Mouse (Mus musculus): ENCODE measurements around the gene Ddx58. TPM values are rescaled to one million over a fixed set of nuclear protein-coding genes. Genes with fewer than 3 reads are reported as not detected.

Ddx58 gene
- polyA plus RNA-seq, 1 experiment from 2014 or later = 3.2 TPM

DNA sequence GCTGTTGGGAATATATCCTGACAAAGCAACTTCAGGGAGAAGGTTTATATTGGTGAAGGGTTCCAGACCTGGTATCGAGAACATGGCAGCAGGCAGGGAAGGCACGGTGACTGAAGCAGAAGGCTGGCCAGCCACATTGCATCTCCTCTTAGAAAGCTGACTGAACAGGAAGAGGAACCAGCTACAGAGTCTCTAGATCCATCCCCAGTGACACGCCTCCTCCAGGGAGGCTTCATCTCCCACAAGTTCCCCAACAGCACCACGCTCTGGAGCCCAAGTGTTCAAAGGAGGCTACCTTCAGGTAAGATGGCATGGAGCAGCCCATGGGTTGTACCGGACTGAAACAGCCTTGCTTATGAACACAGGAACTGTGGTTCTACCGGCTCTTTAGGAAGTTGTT is 37.4 kb downstream of the Ddx58 start:
- H3K4me2 ChIP-seq (replicated peaks) = no peak overlapping the region
- no peak for ATAC-seq (replicated peaks)
- WGBS = 90% methylated on average over 6 of the region's 6 CpGs

DNA sequence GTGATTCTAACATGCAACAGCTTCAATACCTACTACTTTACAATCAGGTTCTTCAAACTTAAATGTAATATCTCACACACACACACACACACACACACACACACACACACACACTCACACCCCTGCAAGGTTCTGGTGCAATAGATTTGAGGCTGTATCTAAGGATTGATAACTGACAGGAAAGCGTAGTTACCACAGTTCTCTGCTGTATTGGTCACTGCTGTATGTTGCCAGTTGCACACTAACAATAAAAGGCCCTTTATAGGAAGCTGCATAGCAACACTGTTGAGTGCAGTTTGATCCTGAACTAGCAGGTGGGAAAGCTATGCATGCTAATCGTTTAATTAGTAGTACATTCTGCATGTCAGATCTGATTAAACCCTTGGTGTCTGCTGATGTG is 44.3 kb downstream of the Ddx58 start:
- no peak overlapping the region for H3K4me3 ChIP-seq
- H3K27me3 ChIP-seq = no peaks in the 10 kb centered on the region
- no peak overlapping the region for H3K9ac ChIP-seq (replicated peaks)
- 88% methylated on average over 2 of the region's 2 CpGs for WGBS
- no peak for ATAC-seq (replicated peaks)
- H3K36me3 ChIP-seq = peaks cover 45% of the 10 kb centered on the region
- H3K4me2 ChIP-seq (replicated peaks) = no peak overlapping the region
- no peaks in the 10 kb centered on the region for H3K9me3 ChIP-seq
- no peak overlapping the region for H3K27ac ChIP-seq (replicated peaks)
- no peaks in the 10 kb centered on the region for H3K4me1 ChIP-seq

More for the DNA sequence above, 37.4 kb downstream of the Ddx58 start:
- H3K27ac ChIP-seq (replicated peaks) = no peak overlapping the region
- peaks cover 20% of the 10 kb centered on the region for H3K36me3 ChIP-seq
- H3K9me3 ChIP-seq = no peaks in the 10 kb centered on the region
- H3K4me3 ChIP-seq = no peak overlapping the region
- no peaks in the 10 kb centered on the region for H3K4me1 ChIP-seq
- H3K27me3 ChIP-seq = no peaks in the 10 kb centered on the region
- no peak overlapping the region for H3K9ac ChIP-seq (replicated peaks)

GRCm38 (mm10) chr4:40193461-40193860 is 46.2 kb downstream of the Ddx58 start:
- Histone ChIP-seq H3K4me2 (replicated peaks) (no peak overlapping the region), H3K36me3 (peaks cover 54% of the 10 kb centered on the region), H3K9ac (replicated peaks) (no peak overlapping the region), H3K27me3 (no peaks in the 10 kb centered on the region), H3K27ac (replicated peaks) (no peak overlapping the region), H3K4me1 (no peaks in the 10 kb centered on the region), H3K4me3 (no peak overlapping the region), H3K9me3 (no peaks in the 10 kb centered on the region)
- no peak for ATAC-seq (replicated peaks)
- 60% methylated on average over 9 of the region's 9 CpGs for WGBS

DNA sequence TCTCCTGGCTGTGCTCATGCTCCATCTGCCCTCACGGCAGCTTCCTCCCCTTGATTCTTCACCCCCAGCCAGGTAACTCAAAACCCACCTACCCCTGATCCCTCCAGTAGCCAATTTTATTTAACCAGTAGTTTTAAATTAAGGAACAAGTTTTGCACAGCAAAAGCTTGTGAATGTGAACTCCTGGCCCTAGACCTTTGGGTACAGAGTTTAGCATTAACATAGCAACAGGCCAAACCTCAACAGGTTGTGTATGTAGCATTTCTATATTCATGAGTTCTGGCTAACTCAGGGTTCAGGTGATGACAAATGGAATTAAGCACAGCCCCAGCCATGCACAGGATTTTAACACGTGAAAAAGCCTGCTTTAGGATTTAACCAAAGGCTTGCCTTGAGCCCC is 47.4 kb downstream of the Ddx58 start:
- Histone ChIP-seq H3K36me3 (peaks cover 58% of the 10 kb centered on the region), H3K4me3 (no peak overlapping the region), H3K4me2 (replicated peaks) (no peak overlapping the region), H3K27ac (replicated peaks) (no peak overlapping the region), H3K9me3 (no peaks in the 10 kb centered on the region), H3K27me3 (no peaks in the 10 kb centered on the region), H3K4me1 (no peaks in the 10 kb centered on the region), H3K9ac (replicated peaks) (no peak overlapping the region)
- WGBS = 79% methylated on average over 2 of the region's 2 CpGs
- ATAC-seq (replicated peaks) = no peak

DNA sequence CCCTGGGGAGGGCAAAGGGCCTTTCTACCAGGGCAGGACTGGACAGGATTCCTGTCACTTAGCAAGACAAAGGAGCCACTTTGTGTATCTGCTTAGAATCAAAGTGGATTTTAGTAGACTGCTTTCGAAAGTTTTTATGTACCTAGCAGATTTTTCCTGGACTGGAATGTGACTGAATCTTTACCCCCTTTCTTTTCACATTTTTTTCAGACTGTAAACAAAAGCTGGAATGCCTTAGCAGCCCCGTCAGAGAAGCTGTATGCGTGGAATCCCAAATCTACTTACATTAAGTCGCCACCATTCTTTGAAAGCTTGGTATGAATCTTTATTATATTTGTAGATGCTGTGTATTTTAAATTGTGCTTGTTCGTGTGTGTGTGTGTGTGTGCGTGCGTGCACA is 51.7 kb downstream of the Ddx58 start:
- Histone ChIP-seq H3K9ac (replicated peaks) (no peak overlapping the region), H3K27me3 (no peaks in the 10 kb centered on the region), H3K9me3 (no peaks in the 10 kb centered on the region), H3K4me2 (replicated peaks) (no peak overlapping the region), H3K4me3 (no peak overlapping the region), H3K36me3 (peaks cover 68% of the 10 kb centered on the region), H3K4me1 (no peaks in the 10 kb centered on the region), H3K27ac (replicated peaks) (no peak overlapping the region)
- no peak for ATAC-seq (replicated peaks)
- 87% methylated on average over 7 of the region's 7 CpGs for WGBS

GRCm38 (mm10) chr4:40184470-40184869 is 55.2 kb downstream of the Ddx58 start:
- Histone ChIP-seq H3K4me1 (no peaks in the 10 kb centered on the region), H3K27ac (replicated peaks) (no peak overlapping the region), H3K4me2 (replicated peaks) (no peak overlapping the region), H3K9me3 (no peaks in the 10 kb centered on the region), H3K9ac (replicated peaks) (no peak overlapping the region), H3K4me3 (no peak overlapping the region), H3K36me3 (peaks cover 79% of the 10 kb centered on the region), H3K27me3 (no peaks in the 10 kb centered on the region)
- no peak for ATAC-seq (replicated peaks)
- WGBS = 83% methylated on average over 5 of the region's 5 CpGs

DNA sequence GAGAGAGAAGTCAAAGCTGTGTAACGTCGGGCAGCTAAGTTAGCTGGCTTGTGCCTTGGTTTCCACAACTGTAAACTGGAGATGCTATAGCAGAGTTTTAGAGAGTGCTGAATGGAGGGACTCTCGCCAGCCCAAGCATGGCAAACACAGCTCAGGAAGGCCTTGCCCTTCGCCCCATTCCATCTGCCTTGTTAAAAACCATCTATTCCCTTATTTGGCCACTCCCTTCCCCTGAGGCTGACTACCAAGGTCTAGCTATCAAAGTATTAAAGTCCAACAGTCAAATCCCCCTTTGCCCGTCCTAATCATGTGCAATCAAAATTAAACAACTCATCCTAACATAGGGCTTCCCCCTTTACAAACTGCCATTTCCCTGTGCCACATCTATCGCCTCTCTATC is 55.8 kb downstream of the Ddx58 start:
- Histone ChIP-seq H3K9me3 (no peaks in the 10 kb centered on the region), H3K4me2 (replicated peaks) (no peak overlapping the region), H3K27ac (replicated peaks) (no peak overlapping the region), H3K9ac (replicated peaks) (no peak overlapping the region), H3K36me3 (peaks cover 72% of the 10 kb centered on the region), H3K4me3 (no peak overlapping the region), H3K4me1 (no peaks in the 10 kb centered on the region), H3K27me3 (no peaks in the 10 kb centered on the region)
- whole genome bisulfite sequencing = 91% methylated on average over 6 of the region's 6 CpGs
- no peak for ATAC-seq (replicated peaks)

- WGBS = 36% methylated on average over 14 of the region's 14 CpGs
Measured at GRCm38 (mm10) chr4:40182651-40183320, 56.8 kb downstream of the Ddx58 start.

DNA sequence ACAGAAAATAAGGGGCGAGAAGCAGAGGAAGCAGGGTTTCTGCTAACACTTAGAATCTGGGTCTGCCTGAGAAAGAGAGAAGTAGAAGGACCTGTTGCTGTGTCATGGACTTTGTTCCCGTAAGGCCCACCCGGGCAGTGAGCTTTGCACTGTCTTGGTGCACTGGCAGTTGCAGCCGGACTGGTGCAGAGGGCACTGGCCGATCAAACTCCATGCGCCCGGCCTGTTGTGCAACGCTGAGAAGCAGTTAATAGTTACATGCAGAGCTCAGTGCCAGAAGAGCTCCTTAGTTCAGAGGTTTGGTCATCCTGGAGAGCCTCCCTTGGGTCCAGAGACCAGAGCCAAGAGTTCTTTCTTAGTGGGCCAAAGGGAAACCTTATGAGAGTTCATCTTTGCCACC is 57.9 kb downstream of the Ddx58 start:
- no peak overlapping the region for H3K4me2 ChIP-seq (replicated peaks)
- H3K36me3 ChIP-seq = peaks cover 58% of the 10 kb centered on the region
- H3K27me3 ChIP-seq = no peaks in the 10 kb centered on the region
- WGBS = 96% methylated on average over 8 of the region's 8 CpGs
- H3K4me3 ChIP-seq = no peak overlapping the region
- ATAC-seq (replicated peaks) = no peak
- no peak overlapping the region for H3K27ac ChIP-seq (replicated peaks)
- H3K4me1 ChIP-seq = no peaks in the 10 kb centered on the region
- H3K9me3 ChIP-seq = no peaks in the 10 kb centered on the region
- no peak overlapping the region for H3K9ac ChIP-seq (replicated peaks)

More at GRCm38 (mm10) chr4:40182651-40183320, 56.8 kb downstream of the Ddx58 start:
- H3K9ac ChIP-seq (replicated peaks) = no peak overlapping the region
- ATAC-seq (replicated peaks) = peak; percentile 54
- no peak overlapping the region for H3K27ac ChIP-seq (replicated peaks)
- H3K4me1 ChIP-seq = no peaks in the 10 kb centered on the region
- peaks cover 67% of the 10 kb centered on the region for H3K36me3 ChIP-seq
- no peaks in the 10 kb centered on the region for H3K9me3 ChIP-seq
- no peak overlapping the region for H3K4me2 ChIP-seq (replicated peaks)
- H3K4me3 ChIP-seq = no peak overlapping the region
- H3K27me3 ChIP-seq = no peaks in the 10 kb centered on the region

GRCm38 (mm10) chr4:40180046-40180445 is 59.6 kb downstream of the Ddx58 start:
- no peak for ATAC-seq (replicated peaks)
- no peak overlapping the region for H3K4me3 ChIP-seq
- 94% methylated on average over 6 of the region's 6 CpGs for WGBS
- H3K9me3 ChIP-seq = no peaks in the 10 kb centered on the region
- H3K27me3 ChIP-seq = no peaks in the 10 kb centered on the region
- H3K27ac ChIP-seq (replicated peaks) = no peak overlapping the region
- H3K4me2 ChIP-seq (replicated peaks) = no peak overlapping the region
- H3K4me1 ChIP-seq = no peaks in the 10 kb centered on the region
- H3K9ac ChIP-seq (replicated peaks) = no peak overlapping the region
- peaks cover 53% of the 10 kb centered on the region for H3K36me3 ChIP-seq

- H3K36me3 ChIP-seq = peaks cover 44% of the 10 kb centered on the region
- H3K4me3 ChIP-seq = no peak overlapping the region
- H3K9ac ChIP-seq (replicated peaks) = no peak overlapping the region
- WGBS = 83% methylated on average over 17 of the region's 17 CpGs
- no peaks in the 10 kb centered on the region for H3K4me1 ChIP-seq
- H3K9me3 ChIP-seq = no peaks in the 10 kb centered on the region
- no peak overlapping the region for H3K4me2 ChIP-seq (replicated peaks)
- no peak overlapping the region for H3K27ac ChIP-seq (replicated peaks)
- no peak for ATAC-seq (replicated peaks)
- H3K27me3 ChIP-seq = no peaks in the 10 kb centered on the region
Measured at GRCm38 (mm10) chr4:40178584-40178983, 61.0 kb downstream of the Ddx58 start.

- Histone ChIP-seq H3K36me3 (peaks cover 22% of the 10 kb centered on the region), H3K4me1 (no peaks in the 10 kb centered on the region), H3K27me3 (no peaks in the 10 kb centered on the region), H3K9me3 (no peaks in the 10 kb centered on the region), H3K4me3 (no peak overlapping the region), H3K4me2 (replicated peaks) (no peak overlapping the region), H3K27ac (replicated peaks) (no peak overlapping the region), H3K9ac (replicated peaks) (no peak overlapping the region)
- WGBS = 73% methylated on average over 4 of the region's 4 CpGs
- ATAC-seq (replicated peaks) = 0 out of 2 replicates have a peak, but pooled peaks have one; percentile 43
Measured at GRCm38 (mm10) chr4:40174321-40174720, 65.3 kb downstream of the Ddx58 start.

GRCm38 (mm10) chr4:40172336-40172735 is 67.3 kb downstream of the Ddx58 start:
- WGBS = 85% methylated on average over 2 of the region's 2 CpGs
- H3K36me3 ChIP-seq = peaks cover 26% of the 10 kb centered on the region
- H3K4me2 ChIP-seq (replicated peaks) = no peak overlapping the region

More at GRCm38 (mm10) chr4:40172336-40172735, 67.3 kb downstream of the Ddx58 start:
- H3K4me3 ChIP-seq = no peak overlapping the region
- no peak for ATAC-seq (replicated peaks)
- H3K27me3 ChIP-seq = no peaks in the 10 kb centered on the region
- no peak overlapping the region for H3K9ac ChIP-seq (replicated peaks)
- no peaks in the 10 kb centered on the region for H3K9me3 ChIP-seq
- no peak overlapping the region for H3K27ac ChIP-seq (replicated peaks)
- no peaks in the 10 kb centered on the region for H3K4me1 ChIP-seq

Measured in forebrain, embryonic 15.5 days (tissue).